Mouse (Mus musculus): ENCODE data around the gene Ddr2. TPM values are rescaled to one million over a fixed set of nuclear protein-coding genes. Genes with fewer than 3 reads are reported as not detected.

The Ddr2 gene
- 0.91 and 11.7 TPM in 2 replicates for polyA plus RNA-seq (2014; fragmentation: Nextera tagmentation; extraction: Ambion mirVana)

DNA sequence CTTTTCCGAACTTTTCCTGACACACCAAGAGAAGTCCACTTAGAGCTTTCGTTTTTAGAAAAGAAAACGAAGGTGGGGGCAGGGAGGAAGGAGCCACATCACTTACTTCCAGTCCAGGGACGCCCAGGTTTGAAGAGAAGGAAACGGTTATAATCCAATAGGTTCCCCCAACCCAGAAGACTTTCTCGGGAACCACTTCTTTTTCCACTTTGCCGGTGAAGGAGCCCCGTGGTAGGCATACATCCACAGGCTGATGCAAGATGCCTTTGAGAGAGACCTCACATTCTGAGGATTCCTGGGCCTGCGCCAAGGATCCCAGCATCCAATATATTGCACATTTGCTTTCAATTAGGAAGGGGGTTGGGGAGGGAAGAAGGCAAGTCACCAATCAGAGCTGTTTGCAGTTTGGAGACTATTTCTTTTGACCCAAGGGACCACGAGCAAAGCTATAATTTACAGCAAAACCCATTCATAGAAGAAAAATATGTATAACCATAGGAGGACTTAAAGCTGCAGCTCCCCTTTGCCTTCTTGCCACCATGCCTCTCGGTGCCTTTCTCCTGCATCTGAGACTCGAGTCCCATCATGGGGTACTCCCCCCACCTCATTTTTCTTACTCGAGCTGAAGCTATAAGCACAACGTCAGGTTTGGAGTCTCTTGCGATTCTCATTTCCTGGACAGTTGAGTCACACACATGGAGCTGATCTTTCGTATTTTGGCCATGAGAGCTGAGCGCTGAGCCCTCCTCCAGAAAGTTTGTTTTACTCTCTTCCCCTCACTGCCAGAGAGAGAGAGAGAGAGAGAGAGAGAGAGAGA, at the start of gene Ddr2:
Ddr2 (minus strand) TSS at position 247 of the 817 bp plus-strand sequence.
- Histone ChIP-seq H3K9ac (replicated peaks; ENCODE audit: low read depth, low read length) (no peak within 1 kb of the TSS), H3K4me2 (ENCODE audit: low read depth, low read length) (no peak within 1 kb of the TSS), H3K27me3 (ENCODE audit: control insufficient read depth, insufficient read depth, low read length) (no peaks in the 10 kb centered on the region), H3K27ac (ENCODE audit: low read depth, low read length) (peak within 1 kb of the TSS; percentile 34; the same call in 1 of the 2 replicates), H3K36me3 (ENCODE audit: control insufficient read depth, insufficient read depth, low read length) (no peaks in the 10 kb centered on the region), H3K4me1 (ENCODE audit: control insufficient read depth, insufficient read depth, low read length) (no peaks in the 10 kb centered on the region), H3K4me3 (ENCODE audit: low read depth, low read length) (no peak within 1 kb of the TSS; the same call in 1 of the 2 replicates), H3K9me3 (ENCODE audit: control insufficient read depth, low read length) (no peaks in the 10 kb centered on the region)
- ATAC-seq (ENCODE audit: low read depth) = no peak
- 73% methylated on average over 17 of the region's 17 CpGs for WGBS

DNA sequence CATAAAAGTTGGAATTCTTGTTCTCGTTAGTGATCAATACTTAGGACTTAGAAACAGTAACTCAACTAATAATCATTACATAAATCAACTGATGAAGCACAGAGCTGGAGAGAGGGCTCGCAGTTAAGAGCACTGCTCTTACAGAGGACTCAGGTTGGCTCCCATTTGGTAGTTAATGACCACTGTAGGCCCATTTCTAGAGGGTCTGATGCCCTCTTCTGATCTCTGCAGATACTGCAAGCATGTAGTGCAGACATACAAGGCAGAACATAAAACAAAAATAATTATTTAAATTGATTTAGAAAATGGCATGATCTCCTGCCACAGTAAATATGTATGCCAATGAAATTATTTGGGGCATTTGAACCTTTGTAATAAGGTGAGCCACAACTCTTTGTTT, 49.1 kb upstream of the Ddr2 start:
- Histone ChIP-seq H3K27me3 (ENCODE audit: control insufficient read depth, insufficient read depth, low read length) (no peaks in the 10 kb centered on the region), H3K27ac (ENCODE audit: low read depth, low read length) (no peak overlapping the region), H3K4me1 (ENCODE audit: control insufficient read depth, insufficient read depth, low read length) (no peaks in the 10 kb centered on the region), H3K36me3 (ENCODE audit: control insufficient read depth, insufficient read depth, low read length) (peaks cover 4% of the 10 kb centered on the region; the same call in 1 of the 2 replicates), H3K9ac (replicated peaks; ENCODE audit: low read depth, low read length) (no peak overlapping the region), H3K9me3 (ENCODE audit: control insufficient read depth, low read length) (no peaks in the 10 kb centered on the region), H3K4me2 (ENCODE audit: low read depth, low read length) (no peak overlapping the region), H3K4me3 (ENCODE audit: low read depth, low read length) (no peak overlapping the region)
- WGBS = 87% methylated on average over 2 of the region's 2 CpGs
- peak; percentile 31; the same call in 1 of the 2 replicates for ATAC-seq (ENCODE audit: low read depth)

DNA sequence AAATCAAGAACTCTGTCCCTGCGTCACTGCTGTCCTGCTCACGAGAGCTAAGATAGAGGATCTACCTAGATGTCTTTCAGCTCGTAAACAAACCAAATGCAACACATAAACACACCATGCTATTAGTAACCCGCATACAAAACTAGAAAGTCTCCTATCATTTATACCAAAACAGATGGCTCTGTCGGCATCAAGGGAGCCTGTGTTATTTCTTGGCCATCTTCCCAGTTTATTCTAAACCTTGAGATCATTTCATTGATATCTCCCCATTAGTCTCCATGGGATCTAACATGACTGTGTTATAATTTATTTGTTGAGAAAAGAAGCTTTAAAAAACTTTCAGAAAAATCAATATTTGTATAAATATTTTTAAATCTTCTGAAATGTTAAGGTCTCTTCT, 45.2 kb upstream of the Ddr2 start:
- H3K4me1 ChIP-seq (ENCODE audit: control insufficient read depth, insufficient read depth, low read length) = no peaks in the 10 kb centered on the region
- ATAC-seq (ENCODE audit: low read depth) = no peak; the same call in 1 of the 2 replicates
- no peak overlapping the region for H3K4me3 ChIP-seq (ENCODE audit: low read depth, low read length)
- no peak overlapping the region for H3K27ac ChIP-seq (ENCODE audit: low read depth, low read length)
- no peak overlapping the region for H3K4me2 ChIP-seq (ENCODE audit: low read depth, low read length)
- H3K27me3 ChIP-seq (ENCODE audit: control insufficient read depth, insufficient read depth, low read length) = no peaks in the 10 kb centered on the region
- 0 out of 2 replicates have a peak, but pooled peaks cover 4% of the 10 kb centered on the region for H3K36me3 ChIP-seq (ENCODE audit: control insufficient read depth, insufficient read depth, low read length)
- WGBS = 73% methylated on average over 5 of the region's 5 CpGs
- H3K9ac ChIP-seq (replicated peaks; ENCODE audit: low read depth, low read length) = no peak overlapping the region
- no peaks in the 10 kb centered on the region for H3K9me3 ChIP-seq (ENCODE audit: control insufficient read depth, low read length)

DNA sequence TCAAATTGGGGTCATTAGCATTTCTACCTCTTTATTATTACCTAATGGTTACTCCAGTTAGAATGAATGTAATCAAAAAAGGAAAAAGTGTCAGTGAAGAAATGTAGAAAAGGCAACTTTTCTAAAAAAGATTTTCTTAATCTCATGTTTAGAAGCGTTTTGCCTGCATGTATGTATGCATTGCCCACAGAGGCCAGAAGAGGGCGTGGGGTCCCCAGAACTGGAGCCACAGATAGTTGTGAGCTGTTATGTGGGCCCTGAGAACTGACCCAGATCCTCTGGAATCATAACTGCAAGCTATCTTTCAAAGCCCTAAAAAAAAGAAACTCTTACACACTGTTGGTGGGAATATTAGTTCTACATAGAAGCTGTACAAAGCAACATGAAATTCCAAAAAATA, 44.7 kb upstream of the Ddr2 start:
- ATAC-seq (ENCODE audit: low read depth) = no peak
- WGBS = 85% methylated on average over 2 of the region's 2 CpGs
- H3K9ac ChIP-seq (replicated peaks; ENCODE audit: low read depth, low read length) = no peak overlapping the region
- H3K9me3 ChIP-seq (ENCODE audit: control insufficient read depth, low read length) = no peaks in the 10 kb centered on the region
- H3K4me3 ChIP-seq (ENCODE audit: low read depth, low read length) = no peak overlapping the region
- H3K4me2 ChIP-seq (ENCODE audit: low read depth, low read length) = no peak overlapping the region
- no peak overlapping the region for H3K27ac ChIP-seq (ENCODE audit: low read depth, low read length)
- H3K36me3 ChIP-seq (ENCODE audit: control insufficient read depth, insufficient read depth, low read length) = peaks cover 5% of the 10 kb centered on the region; the same call in 1 of the 2 replicates
- H3K4me1 ChIP-seq (ENCODE audit: control insufficient read depth, insufficient read depth, low read length) = no peaks in the 10 kb centered on the region
- no peaks in the 10 kb centered on the region for H3K27me3 ChIP-seq (ENCODE audit: control insufficient read depth, insufficient read depth, low read length)

DNA sequence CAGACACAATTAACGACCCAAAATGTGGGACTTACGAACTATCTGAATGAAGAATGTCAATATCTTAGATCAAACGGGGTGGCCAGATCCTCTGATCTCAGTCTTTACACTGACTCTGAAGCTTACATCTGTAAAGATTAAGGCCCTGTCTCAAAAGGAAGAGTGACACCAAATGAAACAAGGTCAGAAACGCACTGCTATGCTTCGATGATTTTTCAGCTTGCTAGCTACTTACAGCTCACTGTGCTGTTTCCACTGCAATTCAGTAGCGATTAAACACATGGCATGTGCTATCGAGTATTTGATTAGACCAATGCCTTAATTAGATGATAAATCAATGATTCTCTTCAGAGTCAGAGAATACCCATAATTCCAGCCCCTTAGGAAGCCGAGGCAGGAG, 43.4 kb upstream of the Ddr2 start:
- ATAC-seq (ENCODE audit: low read depth) = no peak
- Histone ChIP-seq H3K9ac (replicated peaks; ENCODE audit: low read depth, low read length) (no peak overlapping the region), H3K27me3 (ENCODE audit: control insufficient read depth, insufficient read depth, low read length) (no peaks in the 10 kb centered on the region), H3K4me3 (ENCODE audit: low read depth, low read length) (no peak overlapping the region), H3K4me1 (ENCODE audit: control insufficient read depth, insufficient read depth, low read length) (no peaks in the 10 kb centered on the region), H3K9me3 (ENCODE audit: control insufficient read depth, low read length) (no peaks in the 10 kb centered on the region), H3K4me2 (ENCODE audit: low read depth, low read length) (no peak overlapping the region), H3K27ac (ENCODE audit: low read depth, low read length) (no peak overlapping the region), H3K36me3 (ENCODE audit: control insufficient read depth, insufficient read depth, low read length) (peaks cover 10% of the 10 kb centered on the region; the same call in 1 of the 2 replicates)
- 76% methylated on average over 8 of the region's 8 CpGs for WGBS

DNA sequence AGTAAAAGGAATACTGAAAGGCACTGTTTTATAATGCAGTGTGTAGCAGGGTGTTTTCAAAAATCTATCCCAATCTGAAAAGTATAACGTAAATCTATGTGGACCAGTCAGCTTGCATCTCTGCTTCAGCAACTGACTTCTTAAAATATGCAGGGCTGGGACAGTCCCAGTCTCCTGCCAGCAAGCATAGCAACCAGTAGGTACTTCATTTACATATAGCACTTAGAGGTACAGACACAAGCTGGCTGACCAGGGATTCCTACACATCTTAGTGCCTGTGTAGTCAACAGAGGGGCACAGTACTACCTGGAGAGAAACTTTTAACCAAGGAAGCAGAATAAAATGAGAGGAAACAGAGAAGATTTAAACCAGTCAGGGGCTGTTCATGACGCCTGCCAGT, 42.0 kb upstream of the Ddr2 start:
- WGBS = 91% methylated on average over 2 of the region's 2 CpGs

DNA sequence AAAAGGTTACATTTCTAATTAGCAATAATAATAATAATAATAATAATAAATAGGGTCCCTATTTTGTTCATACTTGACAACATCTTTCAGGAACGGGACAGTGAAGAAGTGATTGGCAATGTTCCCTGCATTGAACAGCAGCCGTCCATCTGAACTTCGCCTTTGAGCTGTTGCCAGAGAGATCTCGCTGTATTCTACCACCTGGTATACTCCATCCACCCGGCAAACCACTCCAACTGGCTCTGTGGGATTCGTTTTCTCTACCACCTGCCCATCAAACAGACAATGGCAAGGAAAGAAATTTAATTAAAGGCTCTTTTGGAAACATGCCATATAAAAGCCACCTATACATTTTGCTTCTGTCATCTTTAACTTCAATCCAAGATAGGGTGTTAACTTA, 40.3 kb upstream of the Ddr2 start:
- no peak overlapping the region for H3K27ac ChIP-seq (ENCODE audit: low read depth, low read length)
- no peak overlapping the region for H3K4me2 ChIP-seq (ENCODE audit: low read depth, low read length)
- peaks cover 10% of the 10 kb centered on the region; the same call in 1 of the 2 replicates for H3K36me3 ChIP-seq (ENCODE audit: control insufficient read depth, insufficient read depth, low read length)
- H3K27me3 ChIP-seq (ENCODE audit: control insufficient read depth, insufficient read depth, low read length) = no peaks in the 10 kb centered on the region
- H3K9me3 ChIP-seq (ENCODE audit: control insufficient read depth, low read length) = no peaks in the 10 kb centered on the region
- H3K4me1 ChIP-seq (ENCODE audit: control insufficient read depth, insufficient read depth, low read length) = no peaks in the 10 kb centered on the region
- WGBS = 72% methylated on average over 6 of the region's 6 CpGs
- H3K9ac ChIP-seq (replicated peaks; ENCODE audit: low read depth, low read length) = no peak overlapping the region
- ATAC-seq (ENCODE audit: low read depth) = no peak
- no peak overlapping the region for H3K4me3 ChIP-seq (ENCODE audit: low read depth, low read length)

More for the DNA sequence above, 42.0 kb upstream of the Ddr2 start:
- ATAC-seq (ENCODE audit: low read depth) = no peak
- Histone ChIP-seq H3K4me1 (ENCODE audit: control insufficient read depth, insufficient read depth, low read length) (no peaks in the 10 kb centered on the region), H3K9me3 (ENCODE audit: control insufficient read depth, low read length) (no peaks in the 10 kb centered on the region), H3K4me3 (ENCODE audit: low read depth, low read length) (no peak overlapping the region), H3K36me3 (ENCODE audit: control insufficient read depth, insufficient read depth, low read length) (peaks cover 6% of the 10 kb centered on the region; the same call in 1 of the 2 replicates), H3K27me3 (ENCODE audit: control insufficient read depth, insufficient read depth, low read length) (no peaks in the 10 kb centered on the region), H3K9ac (replicated peaks; ENCODE audit: low read depth, low read length) (no peak overlapping the region), H3K4me2 (ENCODE audit: low read depth, low read length) (no peak overlapping the region), H3K27ac (ENCODE audit: low read depth, low read length) (no peak overlapping the region)

DNA sequence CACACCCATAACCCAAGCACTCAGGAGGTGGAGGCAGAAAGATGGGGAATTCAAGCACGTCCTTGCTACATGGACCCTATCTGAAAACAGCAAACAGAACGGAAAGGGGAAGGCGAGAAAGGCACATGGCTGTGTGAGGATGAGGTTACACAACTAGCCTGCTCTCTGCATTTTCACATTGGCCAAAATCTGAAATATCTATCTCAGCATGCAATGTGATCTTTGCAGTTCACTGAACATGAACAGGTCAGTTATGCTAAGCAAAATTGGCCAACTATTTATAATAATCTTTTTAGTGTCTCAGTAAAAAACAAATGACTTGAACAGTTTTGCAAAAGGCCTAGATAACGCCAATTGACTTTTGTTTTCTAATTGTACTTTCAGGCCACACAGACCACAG, 39.2 kb upstream of the Ddr2 start:
- WGBS = 92% methylated on average over 4 of the region's 4 CpGs
- Histone ChIP-seq H3K27ac (ENCODE audit: low read depth, low read length) (no peak overlapping the region), H3K4me1 (ENCODE audit: control insufficient read depth, insufficient read depth, low read length) (no peaks in the 10 kb centered on the region), H3K4me3 (ENCODE audit: low read depth, low read length) (no peak overlapping the region), H3K9ac (replicated peaks; ENCODE audit: low read depth, low read length) (no peak overlapping the region), H3K9me3 (ENCODE audit: control insufficient read depth, low read length) (no peaks in the 10 kb centered on the region), H3K4me2 (ENCODE audit: low read depth, low read length) (no peak overlapping the region), H3K36me3 (ENCODE audit: control insufficient read depth, insufficient read depth, low read length) (peaks cover 10% of the 10 kb centered on the region; the same call in 1 of the 2 replicates), H3K27me3 (ENCODE audit: control insufficient read depth, insufficient read depth, low read length) (no peaks in the 10 kb centered on the region)
- ATAC-seq (ENCODE audit: low read depth) = no peak

DNA sequence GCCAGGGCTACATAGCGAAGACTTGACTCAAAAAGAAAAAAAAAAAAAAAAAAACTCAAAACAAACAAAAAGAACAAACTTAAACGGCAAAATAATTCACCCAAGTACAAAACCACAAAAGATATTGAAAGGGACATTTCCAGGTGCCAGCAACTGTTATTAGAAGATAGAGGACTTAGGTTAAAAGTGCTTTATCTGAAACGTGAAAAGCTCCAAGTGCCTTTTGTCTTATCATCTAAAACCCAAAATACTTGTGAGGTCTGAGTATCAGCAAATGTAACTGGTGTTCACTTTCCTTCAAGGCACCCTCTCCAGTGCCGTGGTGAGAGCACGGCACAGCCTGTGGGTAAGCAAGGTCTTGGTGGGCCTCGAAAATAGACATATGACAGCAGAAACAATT, 38.0 kb upstream of the Ddr2 start:
- Histone ChIP-seq H3K4me3 (ENCODE audit: low read depth, low read length) (no peak overlapping the region), H3K9ac (replicated peaks; ENCODE audit: low read depth, low read length) (no peak overlapping the region), H3K4me2 (ENCODE audit: low read depth, low read length) (no peak overlapping the region), H3K27me3 (ENCODE audit: control insufficient read depth, insufficient read depth, low read length) (no peaks in the 10 kb centered on the region), H3K9me3 (ENCODE audit: control insufficient read depth, low read length) (no peaks in the 10 kb centered on the region), H3K4me1 (ENCODE audit: control insufficient read depth, insufficient read depth, low read length) (no peaks in the 10 kb centered on the region), H3K27ac (ENCODE audit: low read depth, low read length) (no peak overlapping the region), H3K36me3 (ENCODE audit: control insufficient read depth, insufficient read depth, low read length) (peaks cover 10% of the 10 kb centered on the region; the same call in 1 of the 2 replicates)
- WGBS = 93% methylated on average over 6 of the region's 6 CpGs
- no peak for ATAC-seq (ENCODE audit: low read depth)
